Mouse (Mus musculus) spleen, adult 2 months (tissue): ENCODE measurements at regions not wholly inside any gene's neighbourhood (a gene's known extent, or its start where the extent isn't known, plus 50 kb on each side); places are given as distances from the start of the nearest gene placed in this dataset.

Experiments
- DNase-seq, 2 experiments: peaks; one replicate each; pipeline versions ENCODE4 v3.0.0 to v3.0.0-alpha.2; 2012 to 2021; ENCODE audit warnings: low spot score in 2 of 2, low read depth in 1 of 2
- H3K27ac ChIP-seq: fragments of 200-500 bp; 2 replicates; pipeline ENCODE4 v1.5.1; 2012; ENCODE audit warnings: low read length, inconsistent platforms; ENCODE audit not compliant: insufficient read depth
- H3K27me3 ChIP-seq: fragments of 200-500 bp; 2 replicates; pipeline ENCODE4 v1.6.1; 2012; ENCODE audit warnings: mild to moderate bottlenecking, moderate library complexity, low read length, inconsistent platforms; ENCODE audit not compliant: control insufficient read depth, insufficient read depth
- H3K36me3 ChIP-seq: fragments of 200-500 bp; 2 replicates; pipeline ENCODE4 v1.6.1; 2012; ENCODE audit warnings: mild to moderate bottlenecking, low read length, inconsistent platforms; ENCODE audit not compliant: control insufficient read depth, insufficient read depth
- H3K4me1 ChIP-seq: fragments of 200-500 bp; 2 replicates; pipeline ENCODE4 v1.6.1; 2011; ENCODE audit warnings: inconsistent platforms; ENCODE audit not compliant: control insufficient read depth, insufficient read depth, insufficient read length
- H3K4me3 ChIP-seq: fragments of 200-500 bp; 2 replicates; pipeline ENCODE4 v1.5.1; 2011; ENCODE audit warnings: mild to moderate bottlenecking, inconsistent platforms; ENCODE audit not compliant: insufficient read depth, insufficient read length; ENCODE audit errors: extremely low read depth
- CTCF ChIP-seq: fragments of 200-500 bp; IDR thresholded peaks from 2 replicates; pipeline ENCODE4 v1.5.1; 2011; ENCODE audit warnings: mild to moderate bottlenecking, inconsistent platforms; ENCODE audit not compliant: insufficient read depth, insufficient read length, insufficient replicate concordance; ENCODE audit errors: extremely low read depth
- POLR2A ChIP-seq: fragments of 200-500 bp; IDR thresholded peaks from 2 replicates; pipeline ENCODE4 v1.6.1; 2011; ENCODE audit warnings: low read depth, low read length, inconsistent platforms
- WGBS: fragments of 180-500 bp; shearing (Covaris S2); methylation state at CpG from one replicate; pipeline ENCODE4 v1.1.7; 2018; 5-methylcytosine and 5-hydroxymethylcytosine counted together

GRCm38 (mm10) chr11:79805981-79806415 lies 156.2 kb downstream of the Utp6 start:
- TF ChIP-seq POLR2A (no peak), CTCF (no peak)
- 89% methylated on average over 10 of the region's 10 CpGs for WGBS
- no peak overlapping the region for H3K4me3 ChIP-seq
- H3K4me1 ChIP-seq = peaks cover 6% of the 10 kb centered on the region; the same call in 1 of the 2 replicates
- no peak for DNase-seq
- H3K27me3 ChIP-seq = no peaks in the 10 kb centered on the region
- H3K36me3 ChIP-seq = no peaks in the 10 kb centered on the region
- H3K27ac ChIP-seq = no peak overlapping the region

DNA sequence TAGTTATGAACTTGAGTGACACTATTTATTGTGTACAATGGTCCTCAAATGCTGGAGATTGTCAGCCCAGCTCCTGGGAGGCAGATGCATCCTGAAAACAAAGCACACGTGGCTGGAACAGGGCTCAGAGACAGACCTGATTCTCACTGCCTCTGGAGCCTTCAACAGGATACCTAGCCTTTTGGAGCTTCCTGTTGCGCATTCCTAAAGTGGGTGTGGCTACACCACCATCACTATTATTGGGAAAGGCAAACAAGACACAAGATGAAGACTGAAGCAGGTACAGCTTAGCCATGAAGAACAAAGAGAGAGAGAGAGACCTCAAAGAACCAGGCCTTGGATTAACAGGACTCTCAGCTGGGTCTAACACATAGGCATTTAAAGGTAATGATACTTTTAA lies 158.2 kb downstream of the Utp6 start:
- no peaks in the 10 kb centered on the region for H3K36me3 ChIP-seq
- no peaks in the 10 kb centered on the region for H3K27me3 ChIP-seq
- H3K4me1 ChIP-seq = peaks cover 6% of the 10 kb centered on the region; the same call in 1 of the 2 replicates
- 76% methylated on average over 2 of the region's 2 CpGs for WGBS
- no peak for DNase-seq
- TF ChIP-seq POLR2A (no peak), CTCF (no peak)
- no peak overlapping the region for H3K4me3 ChIP-seq
- H3K27ac ChIP-seq = no peak overlapping the region

DNA sequence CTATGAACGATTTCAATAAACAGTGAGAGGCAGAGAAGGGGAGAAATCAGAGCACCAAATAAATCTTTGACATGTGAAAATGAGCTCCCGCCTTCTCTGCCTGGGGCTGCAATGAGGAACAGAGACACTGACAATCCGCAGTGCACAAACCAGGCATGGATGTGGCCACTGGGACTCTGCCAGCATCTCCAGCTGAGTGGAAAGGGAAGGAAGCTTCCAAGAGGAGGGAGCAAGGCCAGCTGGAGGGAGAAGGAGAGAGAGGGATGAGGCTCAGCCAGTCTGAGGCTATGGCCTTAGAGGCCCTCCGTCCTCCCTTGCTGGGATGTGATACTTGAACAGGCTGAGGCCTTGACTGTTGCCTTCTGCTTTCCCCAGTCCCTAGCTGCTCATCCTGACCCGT lies 159.2 kb downstream of the Utp6 start:
- 79% methylated on average over 5 of the region's 5 CpGs for WGBS
- H3K27ac ChIP-seq = no peak overlapping the region
- peaks cover 6% of the 10 kb centered on the region; the same call in 1 of the 2 replicates for H3K4me1 ChIP-seq
- H3K27me3 ChIP-seq = no peaks in the 10 kb centered on the region
- H3K36me3 ChIP-seq = no peaks in the 10 kb centered on the region
- no peak for TF ChIP-seq CTCF
- no peak for TF ChIP-seq POLR2A
- no peak for DNase-seq
- H3K4me3 ChIP-seq = no peak overlapping the region

GRCm38 (mm10) chr11:79802566-79802965 lies 159.6 kb downstream of the Utp6 start:
- Histone ChIP-seq H3K4me3 (no peak overlapping the region), H3K4me1 (peaks cover 6% of the 10 kb centered on the region; the same call in 1 of the 2 replicates), H3K36me3 (no peaks in the 10 kb centered on the region), H3K27ac (no peak overlapping the region), H3K27me3 (no peaks in the 10 kb centered on the region)
- whole genome bisulfite sequencing = 92% methylated on average over 13 of the region's 13 CpGs
- DNase-seq = no peak
- TF ChIP-seq CTCF (no peak), POLR2A (no peak)

- no peaks in the 10 kb centered on the region for H3K36me3 ChIP-seq
- no peaks in the 10 kb centered on the region for H3K4me1 ChIP-seq
- DNase-seq = no peak
- WGBS = 52% methylated on average over 8 of the region's 8 CpGs
- no peaks in the 10 kb centered on the region for H3K27me3 ChIP-seq
- TF ChIP-seq CTCF (no peak), POLR2A (no peak)
- H3K4me3 ChIP-seq = no peak overlapping the region
- H3K27ac ChIP-seq = no peak overlapping the region
These were observed 161.9 kb downstream of the Utp6 start for GRCm38 (mm10) chr11:79800256-79800655.

GRCm38 (mm10) chr11:79788251-79788741 lies 173.9 kb downstream of the Utp6 start:
- Histone ChIP-seq H3K4me1 (peaks cover 7% of the 10 kb centered on the region; the same call in 1 of the 2 replicates), H3K27ac (no peak overlapping the region), H3K36me3 (no peaks in the 10 kb centered on the region), H3K4me3 (no peak overlapping the region), H3K27me3 (no peaks in the 10 kb centered on the region)
- 83% methylated on average over 3 of the region's 3 CpGs for WGBS
- DNase-seq = no peak
- TF ChIP-seq POLR2A = no peak
- TF ChIP-seq CTCF = no peak

DNA sequence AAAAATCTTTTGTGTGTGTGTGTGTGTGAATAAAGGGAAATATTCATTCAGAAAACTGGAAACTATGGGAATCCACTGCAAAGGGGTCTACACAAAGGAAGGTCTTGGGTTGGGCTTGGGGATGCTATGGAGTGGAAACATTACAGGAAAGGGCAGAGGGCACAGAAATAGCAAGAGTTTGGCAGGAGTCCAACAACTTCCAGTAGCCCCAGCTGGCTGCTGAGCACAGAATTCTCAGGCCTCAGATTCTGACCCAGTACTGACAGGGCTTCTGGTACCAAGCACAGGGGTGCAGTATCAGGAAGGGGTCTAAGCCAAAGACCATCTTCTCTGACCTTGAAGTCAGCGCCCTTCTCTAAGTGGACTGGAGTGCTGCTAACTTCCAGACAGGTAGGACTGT lies 174.4 kb downstream of the Utp6 start:
- Histone ChIP-seq H3K27ac (no peak overlapping the region), H3K4me3 (no peak overlapping the region), H3K27me3 (no peaks in the 10 kb centered on the region), H3K4me1 (peaks cover 7% of the 10 kb centered on the region; the same call in 1 of the 2 replicates), H3K36me3 (no peaks in the 10 kb centered on the region)
- TF ChIP-seq POLR2A = no peak
- TF ChIP-seq CTCF = no peak
- no peak for DNase-seq
- WGBS = 83% methylated on average over 1 of the region's 1 CpGs
